Mouse (Mus musculus) forebrain, embryonic 16.5 days (tissue): ENCODE data around the gene AI464131. TPM values are rescaled to one million over a fixed set of nuclear protein-coding genes. Genes with fewer than 3 reads are reported as not detected.

Experiments
- ATAC-seq: fragments of 200-750 bp; cut with Nextera tagmentation; 2 replicates; pipeline ENCODE4 v1.8.0; 2017; ENCODE audit warnings: mild to moderate bottlenecking, moderate library complexity
- H3K27ac ChIP-seq: fragments of 300-500 bp; sonication (generic); 2 replicates; pipeline ENCODE4 v1.5.1; 2014; ENCODE audit warnings: low read length, control low read depth
- H3K27me3 ChIP-seq: fragments of 300-500 bp; sonication (generic); replicated peaks from 2 replicates; pipeline ENCODE4 v1.6.1; 2014; ENCODE audit warnings: low read length; ENCODE audit not compliant: control insufficient read depth, insufficient read depth
- H3K36me3 ChIP-seq: fragments of 300-500 bp; sonication (generic); 2 replicates; pipeline ENCODE4 v1.6.1; 2014; ENCODE audit not compliant: control insufficient read depth, insufficient read depth
- H3K4me1 ChIP-seq: fragments of 300-500 bp; sonication (generic); replicated peaks from 2 replicates; pipeline ENCODE4 v1.6.1; 2014; ENCODE audit warnings: low read length; ENCODE audit not compliant: control insufficient read depth, insufficient read depth
- H3K4me2 ChIP-seq: fragments of 300-500 bp; sonication (generic); 2 replicates; pipeline ENCODE4 v1.6.1; 2014; ENCODE audit warnings: mild to moderate bottlenecking, low read length, control low read depth
- H3K4me3 ChIP-seq: fragments of 300-500 bp; sonication (generic); replicated peaks from 2 replicates; pipeline ENCODE4 v1.5.1; 2014; ENCODE audit warnings: mild to moderate bottlenecking, low read length, control low read depth
- H3K9ac ChIP-seq: fragments of 300-500 bp; sonication (generic); replicated peaks from 2 replicates; pipeline ENCODE4 v1.6.1; 2014; ENCODE audit warnings: low read depth, low read length, control low read depth
- H3K9me3 ChIP-seq: fragments of 300-500 bp; sonication (generic); 2 replicates; pipeline ENCODE4 v1.6.1; 2016; ENCODE audit warnings: low read length; ENCODE audit not compliant: control insufficient read depth
- WGBS: fragments of 180-500 bp; shearing (Covaris S2); extraction: QIAGEN DNeasy Blood & Tissue Kit; methylation state at CpG from one replicate; pipeline ENCODE4 v1.1.7; 2014; 5-methylcytosine and 5-hydroxymethylcytosine counted together
- polyA plus RNA-seq: library from polyadenylated mRNA; unstranded; fragments of >200 nt; fragmentation: Nextera tagmentation; extraction: Ambion mirVana; gene quantifications from 2 replicates; pipeline ENCODE4 v1.2.1, GENCODE M21; 2015

Gene AI464131
- polyA plus RNA-seq, 1 experiment from 2014 or later: 2.8 TPM

DNA sequence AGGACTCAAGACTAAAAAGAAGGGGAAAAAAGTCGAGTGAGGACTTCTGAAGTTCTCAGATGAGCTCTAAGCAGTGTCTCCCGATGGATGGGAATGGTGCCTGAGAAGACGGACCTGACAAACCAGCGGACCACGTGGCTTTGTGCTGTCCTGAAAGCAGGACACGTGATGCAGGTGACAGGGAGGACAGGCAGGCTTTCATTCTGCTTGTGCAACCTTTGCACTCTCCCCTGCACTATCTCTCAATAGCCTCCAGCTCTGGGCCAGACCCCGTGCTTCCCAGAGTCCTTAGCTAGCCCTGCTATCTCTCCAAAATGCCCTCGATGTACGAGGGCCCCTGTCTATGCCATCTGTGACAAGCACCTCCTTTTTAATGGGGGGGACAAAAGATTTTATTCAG, 22.0 kb upstream of the AI464131 start:
- H3K36me3 ChIP-seq: no peaks in the 10 kb centered on the region
- H3K4me1 ChIP-seq: peaks cover 24% of the 10 kb centered on the region
- no peak for ATAC-seq
- no peak overlapping the region for H3K27ac ChIP-seq
- no peak overlapping the region for H3K4me2 ChIP-seq
- no peaks in the 10 kb centered on the region for H3K27me3 ChIP-seq
- WGBS: 81% methylated on average over 9 of the region's 9 CpGs
- no peaks in the 10 kb centered on the region for H3K9me3 ChIP-seq
- no peak overlapping the region for H3K9ac ChIP-seq
- H3K4me3 ChIP-seq: no peak overlapping the region

DNA sequence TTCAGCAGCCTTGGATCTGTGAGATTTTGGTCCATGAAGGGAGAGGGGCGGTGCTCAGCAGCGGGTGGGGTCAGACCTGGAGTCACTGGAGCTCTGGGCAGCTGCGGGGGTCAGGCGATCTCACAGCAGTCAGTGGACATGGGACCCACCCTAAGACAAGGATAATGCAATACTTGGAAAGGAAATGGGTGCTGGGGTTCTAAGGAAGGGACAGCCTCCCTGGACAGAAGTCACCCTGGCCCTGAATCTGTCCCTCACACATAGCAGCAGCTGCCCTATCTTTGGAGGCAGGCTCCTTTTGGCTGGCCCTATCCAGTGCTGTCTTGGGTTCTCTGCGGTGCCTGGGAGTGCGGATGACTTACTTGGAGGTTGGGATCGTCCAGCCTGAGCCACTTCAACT, 21.0 kb upstream of the AI464131 start:
- Histone ChIP-seq H3K9ac (no peak overlapping the region), H3K4me3 (no peak overlapping the region), H3K36me3 (no peaks in the 10 kb centered on the region), H3K4me1 (peaks cover 21% of the 10 kb centered on the region), H3K4me2 (no peak overlapping the region), H3K27ac (no peak overlapping the region), H3K27me3 (no peaks in the 10 kb centered on the region), H3K9me3 (no peaks in the 10 kb centered on the region)
- no peak for ATAC-seq
- WGBS: 86% methylated on average over 7 of the region's 7 CpGs

DNA sequence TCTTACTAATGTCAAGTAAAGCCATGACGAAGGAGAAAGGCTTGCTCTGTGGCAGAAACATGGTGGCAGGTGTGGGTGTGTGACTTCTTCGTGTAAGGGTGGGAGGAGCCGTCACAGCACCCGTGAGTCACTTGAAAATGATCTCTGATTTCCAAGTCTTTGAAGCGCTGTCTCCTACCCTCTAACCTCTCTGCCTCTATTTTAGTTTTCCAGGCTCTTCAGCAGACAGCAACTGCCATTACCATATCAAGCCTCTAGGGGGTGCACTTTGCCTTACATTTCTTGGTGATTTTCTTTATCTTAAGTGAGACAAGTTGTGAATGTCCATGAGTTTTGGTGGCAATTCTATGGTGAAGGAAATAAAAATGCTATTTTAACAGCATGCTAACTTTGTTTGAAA, 19.9 kb upstream of the AI464131 start:
- no peaks in the 10 kb centered on the region for H3K9me3 ChIP-seq
- no peaks in the 10 kb centered on the region for H3K27me3 ChIP-seq
- ATAC-seq: no peak
- no peak overlapping the region for H3K4me3 ChIP-seq
- 0 out of 2 replicates have a peak, but pooled peaks cover 2% of the 10 kb centered on the region for H3K36me3 ChIP-seq
- no peak overlapping the region for H3K9ac ChIP-seq
- peaks cover 13% of the 10 kb centered on the region for H3K4me1 ChIP-seq
- no peak overlapping the region for H3K27ac ChIP-seq
- whole genome bisulfite sequencing: 41% methylated on average over 5 of the region's 5 CpGs
- no peak overlapping the region for H3K4me2 ChIP-seq

DNA sequence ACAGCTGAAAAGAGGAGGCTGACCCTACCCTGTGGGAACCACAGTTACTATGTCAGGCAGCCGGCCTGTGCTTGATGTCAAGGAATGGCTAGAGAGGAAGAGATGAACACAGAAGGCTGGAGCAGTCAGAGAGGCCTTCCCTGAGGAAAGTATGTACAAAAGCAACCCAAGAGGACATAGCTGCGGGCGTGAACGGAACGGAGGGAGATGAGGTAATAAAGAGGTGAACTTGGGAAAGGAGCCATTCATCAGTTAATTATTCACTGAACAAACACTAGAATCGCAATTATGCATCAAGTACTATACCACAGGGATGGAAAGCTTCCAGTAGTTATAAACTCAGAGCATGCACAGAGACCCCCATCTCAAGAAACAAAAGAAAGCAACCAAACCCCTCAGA, 19.3 kb upstream of the AI464131 start:
- Histone ChIP-seq H3K4me3 (no peak overlapping the region), H3K36me3 (0 out of 2 replicates have a peak, but pooled peaks cover 2% of the 10 kb centered on the region), H3K9ac (no peak overlapping the region), H3K27me3 (no peaks in the 10 kb centered on the region), H3K4me1 (peaks cover 8% of the 10 kb centered on the region), H3K4me2 (no peak overlapping the region), H3K27ac (no peak overlapping the region), H3K9me3 (no peaks in the 10 kb centered on the region)
- ATAC-seq: no peak
- 32% methylated on average over 6 of the region's 6 CpGs for WGBS

DNA sequence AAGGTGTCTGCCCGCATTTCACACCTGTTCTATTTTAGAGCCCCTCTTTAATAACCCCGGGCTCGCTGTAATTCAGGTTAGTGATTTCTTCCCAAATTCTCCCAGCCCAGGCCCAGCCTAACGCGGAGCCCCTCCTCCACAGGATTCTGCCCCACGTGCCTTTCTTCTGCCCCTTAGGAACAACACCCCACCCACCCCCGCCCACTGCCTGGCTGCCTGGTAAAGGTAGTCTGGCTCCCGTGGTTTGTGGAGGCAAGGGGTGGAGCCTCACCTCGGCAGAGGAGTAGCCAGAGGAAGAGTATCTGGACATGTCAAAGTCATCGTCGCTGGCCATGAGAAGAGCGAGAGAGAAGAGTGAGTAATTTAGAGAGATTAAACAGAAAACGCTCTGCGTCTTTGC, 17.8 kb upstream of the AI464131 start:
- no peaks in the 10 kb centered on the region for H3K9me3 ChIP-seq
- no peak overlapping the region for H3K4me2 ChIP-seq
- H3K27ac ChIP-seq: no peak overlapping the region
- H3K4me3 ChIP-seq: no peak overlapping the region
- H3K4me1 ChIP-seq: no peaks in the 10 kb centered on the region; the same call in 1 of the 2 replicates
- no peak overlapping the region for H3K9ac ChIP-seq
- no peaks in the 10 kb centered on the region for H3K27me3 ChIP-seq
- 0 out of 2 replicates have a peak, but pooled peaks cover 2% of the 10 kb centered on the region for H3K36me3 ChIP-seq
- ATAC-seq: no peak
- WGBS: 47% methylated on average over 14 of the region's 14 CpGs

DNA sequence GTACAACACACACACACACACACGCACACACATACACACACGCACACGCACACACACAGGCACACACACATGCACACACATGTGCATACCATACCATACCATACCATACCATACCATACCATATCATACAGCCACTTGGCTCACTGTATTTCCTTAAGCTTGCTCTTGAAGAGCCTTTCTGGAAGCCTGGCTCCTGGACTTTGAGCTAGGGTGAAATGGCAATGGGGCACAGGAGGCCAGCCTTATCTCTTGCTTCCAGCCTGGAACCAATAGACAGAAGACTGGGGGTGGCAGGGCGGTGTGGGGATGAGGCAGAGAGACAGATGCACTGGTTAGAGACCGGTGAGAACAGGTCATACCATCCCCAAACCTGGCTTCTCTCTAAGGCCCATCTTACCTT, 16.3 kb upstream of the AI464131 start:
- no peaks in the 10 kb centered on the region for H3K27me3 ChIP-seq
- no peak for ATAC-seq
- 0 out of 2 replicates have a peak, but pooled peaks cover 2% of the 10 kb centered on the region for H3K36me3 ChIP-seq
- no peaks in the 10 kb centered on the region for H3K9me3 ChIP-seq
- no peak overlapping the region for H3K9ac ChIP-seq
- no peak overlapping the region for H3K4me3 ChIP-seq
- no peak overlapping the region for H3K4me2 ChIP-seq
- H3K4me1 ChIP-seq: no peaks in the 10 kb centered on the region; the same call in 1 of the 2 replicates
- WGBS: 95% methylated on average over 5 of the region's 5 CpGs
- no peak overlapping the region for H3K27ac ChIP-seq

DNA sequence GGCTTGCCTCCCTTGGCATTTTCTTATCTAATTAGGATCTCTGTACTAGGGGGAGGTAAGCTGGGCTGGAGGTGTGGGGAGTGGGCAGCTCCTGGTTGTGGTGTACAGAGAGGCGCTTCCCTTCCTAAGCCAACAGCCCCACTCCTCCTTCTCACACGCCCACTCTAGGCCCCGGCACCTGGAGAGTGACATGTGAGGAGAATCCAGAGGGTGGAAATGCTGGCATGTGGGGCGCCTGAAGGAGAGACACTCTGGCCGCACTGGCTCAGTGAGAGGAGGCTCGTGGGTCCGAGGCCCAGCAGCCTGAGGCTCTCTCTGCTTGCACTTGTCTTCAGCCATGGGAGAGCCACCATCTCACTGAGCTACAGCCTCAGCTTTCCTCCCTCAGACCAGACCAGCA, 15.5 kb upstream of the AI464131 start:
- H3K4me2 ChIP-seq: no peak overlapping the region
- no peak overlapping the region for H3K4me3 ChIP-seq
- H3K27ac ChIP-seq: no peak overlapping the region
- H3K36me3 ChIP-seq: 0 out of 2 replicates have a peak, but pooled peaks cover 2% of the 10 kb centered on the region
- H3K9ac ChIP-seq: no peak overlapping the region
- H3K9me3 ChIP-seq: no peaks in the 10 kb centered on the region
- peaks cover 4% of the 10 kb centered on the region for H3K4me1 ChIP-seq
- 85% methylated on average over 7 of the region's 7 CpGs for WGBS
- no peaks in the 10 kb centered on the region for H3K27me3 ChIP-seq
- no peak for ATAC-seq

DNA sequence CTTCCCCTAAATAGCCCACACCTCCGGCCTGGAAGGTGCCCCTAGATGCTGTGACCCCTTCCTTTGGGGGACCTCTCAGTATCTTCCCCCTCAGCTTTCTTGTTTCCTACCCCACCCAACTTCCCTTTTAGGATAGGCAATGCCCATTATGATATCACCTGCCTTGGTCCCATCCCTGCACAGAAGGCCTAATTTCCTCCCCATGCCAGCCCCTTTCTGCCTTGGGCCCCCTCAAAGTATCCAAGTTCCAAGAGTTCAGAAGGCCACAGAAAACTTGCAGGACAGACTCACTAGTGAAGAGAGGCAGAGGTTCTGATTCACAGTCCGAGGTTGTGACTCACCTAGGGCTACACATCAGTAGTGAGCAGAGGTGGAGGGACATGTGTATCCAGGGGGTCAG, 14.4 kb upstream of the AI464131 start, which contains the start of gene 1110017D15Rik:
Gene 1110017D15Rik (minus strand): TSS at position 101 of the 400 bp plus-strand sequence.
- Histone ChIP-seq H3K27me3 (no peaks in the 10 kb centered on the region), H3K4me2 (no peak within 1 kb of the TSS), H3K9me3 (no peaks in the 10 kb centered on the region), H3K27ac (no peak within 1 kb of the TSS), H3K9ac (no peak within 1 kb of the TSS), H3K36me3 (0 out of 2 replicates have a peak, but pooled peaks cover 2% of the 10 kb centered on the region), H3K4me1 (peaks cover 7% of the 10 kb centered on the region), H3K4me3 (no peak within 1 kb of the TSS)
- 92% methylated on average over 2 of the region's 2 CpGs for WGBS
- no peak for ATAC-seq

DNA sequence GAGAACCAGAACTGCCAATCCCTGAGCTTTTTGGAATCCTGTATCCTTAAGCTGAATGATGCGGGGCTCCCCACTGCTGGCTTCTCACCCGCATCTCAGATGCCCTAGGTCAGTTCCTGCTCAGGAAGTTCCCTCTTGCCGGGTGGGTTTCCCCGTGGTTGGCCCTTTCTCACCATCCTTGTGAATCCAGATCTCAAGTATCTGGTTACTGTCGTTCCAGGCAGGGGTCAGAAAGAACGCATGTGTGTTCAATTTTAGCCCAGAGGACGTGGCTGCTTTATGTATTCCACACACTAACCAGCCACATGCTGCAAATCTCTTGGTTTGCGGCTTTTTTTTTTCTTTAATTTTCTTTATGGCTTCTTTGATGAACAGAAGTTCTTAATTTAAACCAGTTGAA, 10.8 kb upstream of the AI464131 start:
- 0 out of 2 replicates have a peak, but pooled peaks cover under 1% of the 10 kb centered on the region for H3K27me3 ChIP-seq
- 0 out of 2 replicates have a peak, but pooled peaks cover 2% of the 10 kb centered on the region for H3K36me3 ChIP-seq
- no peaks in the 10 kb centered on the region for H3K9me3 ChIP-seq
- H3K4me1 ChIP-seq: peaks cover 7% of the 10 kb centered on the region
- ATAC-seq: no peak
- H3K9ac ChIP-seq: no peak overlapping the region
- no peak overlapping the region for H3K27ac ChIP-seq
- no peak overlapping the region for H3K4me2 ChIP-seq
- 27% methylated on average over 8 of the region's 8 CpGs for WGBS
- no peak overlapping the region for H3K4me3 ChIP-seq

DNA sequence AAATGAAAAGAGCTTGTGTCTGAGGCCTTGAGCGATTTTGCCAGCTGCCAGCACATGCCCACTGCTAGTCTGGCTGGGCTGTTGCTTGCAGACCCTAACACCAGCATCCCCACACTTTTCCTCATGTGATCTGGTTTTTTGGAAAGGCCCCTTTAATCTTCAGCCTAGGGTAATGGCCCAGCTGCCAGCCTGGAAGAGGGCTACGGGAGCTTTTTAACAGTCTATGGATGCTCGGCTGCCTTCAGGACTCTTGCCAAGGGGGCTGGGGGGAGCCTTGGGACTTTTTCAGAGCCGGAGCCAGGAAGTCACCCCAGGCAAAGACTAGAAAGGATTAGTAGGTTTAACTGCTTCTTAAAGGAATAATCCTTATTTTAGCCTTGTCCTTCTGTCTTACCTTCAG, 10.4 kb upstream of the AI464131 start:
- no peak overlapping the region for H3K4me2 ChIP-seq
- H3K36me3 ChIP-seq: no peaks in the 10 kb centered on the region
- WGBS: 14% methylated on average over 4 of the region's 4 CpGs
- peaks cover 7% of the 10 kb centered on the region for H3K4me1 ChIP-seq
- 0 out of 2 replicates have a peak, but pooled peaks cover 2% of the 10 kb centered on the region for H3K27me3 ChIP-seq
- no peak overlapping the region for H3K4me3 ChIP-seq
- no peaks in the 10 kb centered on the region for H3K9me3 ChIP-seq
- ATAC-seq: peak; percentile 49
- no peak overlapping the region for H3K27ac ChIP-seq
- no peak overlapping the region for H3K9ac ChIP-seq
